Mouse (Mus musculus): ENCODE results near the gene Zfp948.

The Zfp948 gene

GRCm38 (mm10) chr17:21566728-21567349, at the start of gene Zfp948:
Gene Zfp948, plus strand, starts transcription at chr17:21567008.
- peak; percentile 57 for DNase-seq (ENCODE audit: low read depth, low spot score)

GRCm38 (mm10) chr17:21517130-21517671, 49.6 kb upstream of the Zfp948 start:
- DNase-seq (ENCODE audit: low read depth, low spot score), result no peak

DNA sequence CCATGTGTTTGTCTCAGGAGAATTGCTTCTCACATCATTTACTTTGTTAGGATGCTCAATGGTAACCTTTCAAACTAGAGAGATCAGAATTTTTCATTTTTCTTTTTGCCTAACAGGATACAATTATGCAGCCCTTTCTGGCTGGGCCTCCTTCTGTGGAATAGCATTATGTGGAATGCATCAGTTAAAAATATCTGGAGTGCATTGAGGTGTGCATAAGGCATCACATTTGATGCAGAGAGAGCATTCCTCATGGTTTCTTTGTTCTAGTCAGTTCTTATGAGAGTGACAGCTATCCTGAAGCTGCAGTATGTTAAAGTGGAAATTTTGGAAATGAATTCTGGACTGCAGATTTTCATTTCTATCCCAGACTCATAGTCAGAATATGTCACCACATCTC, 40.5 kb upstream of the Zfp948 start:
- no peak for DNase-seq (ENCODE audit: low read depth, low spot score)

- DNase-seq (ENCODE audit: low read depth, low spot score), result no peak
Observed at GRCm38 (mm10) chr17:21530645-21531330, 36.0 kb upstream of the Zfp948 start.

- DNase-seq (ENCODE audit: low read depth, low spot score), result no peak
Observed at GRCm38 (mm10) chr17:21531621-21532020, 35.2 kb upstream of the Zfp948 start.

DNA sequence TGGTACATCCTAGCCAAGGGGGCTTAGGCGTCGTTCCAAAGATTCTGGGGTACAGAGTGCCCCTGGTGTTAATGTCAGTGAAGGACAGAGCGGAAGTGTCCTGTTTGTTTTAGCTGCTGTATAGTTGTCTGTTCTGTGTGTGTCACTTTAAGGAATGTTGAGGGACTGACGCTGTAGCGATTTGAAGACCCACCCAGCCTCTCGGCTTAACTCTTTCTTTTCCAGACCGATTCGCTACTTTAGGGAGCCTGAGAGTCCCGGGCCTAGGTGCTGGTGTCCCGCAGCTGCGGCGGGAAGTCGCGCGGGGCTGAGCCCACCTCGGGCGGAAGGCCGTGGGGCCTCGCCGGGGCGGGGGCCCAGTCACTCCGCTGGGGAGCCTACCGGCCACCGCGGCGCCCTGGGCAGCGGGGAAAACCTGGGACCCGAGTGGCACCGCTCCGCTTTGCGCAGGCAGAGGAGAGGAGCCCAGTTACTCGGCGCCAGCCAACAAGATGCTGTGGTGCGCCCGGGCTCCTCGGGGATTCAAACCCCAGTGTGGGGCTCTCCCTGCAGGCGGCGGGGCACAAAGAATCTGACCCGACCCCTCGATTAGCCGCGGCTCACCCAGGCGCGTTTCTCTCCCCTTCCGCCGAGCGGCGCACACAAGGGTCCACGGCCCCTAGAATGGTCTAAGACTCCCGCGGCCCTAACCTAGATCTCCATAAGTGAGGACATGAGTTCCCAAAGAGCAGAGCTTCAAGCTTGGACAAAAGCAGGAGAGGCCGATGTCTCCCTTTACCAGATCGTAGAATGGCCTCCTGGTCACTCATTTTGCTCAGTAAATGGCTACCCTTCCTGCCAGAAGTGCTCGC, 34.5 kb upstream of the Zfp948 start:
- no peak for DNase-seq (ENCODE audit: low read depth, low spot score)

GRCm38 (mm10) chr17:21533961-21534360, 32.8 kb upstream of the Zfp948 start:
- DNase-seq (ENCODE audit: low read depth, low spot score), result no peak

- no peak for DNase-seq (ENCODE audit: low read depth, low spot score)
Observed at GRCm38 (mm10) chr17:21534460-21535095, 32.2 kb upstream of the Zfp948 start.

GRCm38 (mm10) chr17:21535096-21536001, 31.5 kb upstream of the Zfp948 start, which contains the start of gene Zfp52:
Gene Zfp52, plus strand, starts transcription at chr17:21535539.
- no peak for DNase-seq (ENCODE audit: low read depth, low spot score)

- DNase-seq (ENCODE audit: low read depth, low spot score), result no peak
Observed at GRCm38 (mm10) chr17:21536096-21536495, 30.7 kb upstream of the Zfp948 start.

- DNase-seq (ENCODE audit: low read depth, low spot score), result no peak
Observed at GRCm38 (mm10) chr17:21536676-21537075, 30.1 kb upstream of the Zfp948 start.

DNA sequence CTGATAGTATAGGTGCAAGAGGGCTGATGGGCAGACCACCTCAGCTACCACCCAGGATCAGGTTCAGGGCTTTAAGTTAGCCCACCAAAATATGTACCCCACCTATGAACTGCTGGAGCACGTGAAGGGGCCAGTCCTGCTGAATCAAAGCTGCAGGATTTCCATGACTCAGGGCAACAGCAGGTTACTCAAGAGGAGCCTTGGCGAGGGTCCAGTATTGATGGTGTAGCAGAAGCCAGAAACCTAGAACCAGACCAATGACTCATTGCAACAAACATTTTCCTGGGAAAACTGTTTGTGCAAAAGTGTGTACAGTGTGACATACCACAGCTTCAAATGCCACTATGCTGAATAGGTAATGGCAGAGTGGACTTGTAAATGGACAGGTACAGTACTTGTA, 9.0 kb upstream of the Zfp948 start:
- DNase-seq (ENCODE audit: low read depth, low spot score), result no peak

- DNase-seq (ENCODE audit: low read depth, low spot score), result peak; percentile 25
Observed at GRCm38 (mm10) chr17:21566220-21566619, 588 bp upstream of the Zfp948 start.

DNA sequence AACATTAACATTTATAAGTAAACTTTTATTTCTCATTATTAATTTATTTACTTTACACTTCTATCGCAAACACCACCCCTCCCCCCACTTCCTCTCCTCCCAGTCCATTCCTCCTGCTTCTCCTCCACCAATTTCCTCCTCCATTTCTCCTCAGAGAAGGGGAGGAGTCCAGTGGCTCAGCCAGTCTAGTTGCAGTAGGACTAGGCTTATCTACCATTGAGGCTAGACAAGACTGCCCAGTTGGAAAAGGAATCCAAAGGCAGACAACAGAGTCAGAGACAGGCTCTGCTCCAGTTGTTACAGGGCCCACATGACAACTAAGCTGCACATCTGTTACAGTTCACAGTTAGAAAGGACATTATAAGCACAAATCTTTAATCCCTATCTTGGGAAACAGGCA, 888 bp downstream of the Zfp948 start:
- DNase-seq (ENCODE audit: low read depth, low spot score), result no peak

DNA sequence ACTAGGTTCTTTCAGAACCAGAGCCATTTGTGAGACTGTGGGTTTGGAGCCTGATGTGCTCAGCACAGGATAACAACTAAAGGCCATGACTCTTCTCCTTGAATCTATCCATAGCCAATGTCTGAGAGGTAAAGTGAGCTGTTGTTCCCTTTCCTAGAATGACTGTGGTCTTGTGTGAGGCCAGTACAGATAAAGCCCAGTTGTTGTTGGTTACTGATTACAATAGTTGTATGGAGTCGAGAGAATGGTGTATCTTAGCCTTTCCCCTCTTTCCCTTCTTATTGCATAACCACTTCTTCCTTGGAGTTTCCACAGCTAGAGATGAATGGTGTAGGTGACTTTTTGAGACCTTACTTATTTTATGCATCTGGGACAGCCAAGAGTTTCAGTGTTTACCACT, 12.3 kb downstream of the Zfp948 start:
- DNase-seq (ENCODE audit: low read depth, low spot score), result no peak

DNA sequence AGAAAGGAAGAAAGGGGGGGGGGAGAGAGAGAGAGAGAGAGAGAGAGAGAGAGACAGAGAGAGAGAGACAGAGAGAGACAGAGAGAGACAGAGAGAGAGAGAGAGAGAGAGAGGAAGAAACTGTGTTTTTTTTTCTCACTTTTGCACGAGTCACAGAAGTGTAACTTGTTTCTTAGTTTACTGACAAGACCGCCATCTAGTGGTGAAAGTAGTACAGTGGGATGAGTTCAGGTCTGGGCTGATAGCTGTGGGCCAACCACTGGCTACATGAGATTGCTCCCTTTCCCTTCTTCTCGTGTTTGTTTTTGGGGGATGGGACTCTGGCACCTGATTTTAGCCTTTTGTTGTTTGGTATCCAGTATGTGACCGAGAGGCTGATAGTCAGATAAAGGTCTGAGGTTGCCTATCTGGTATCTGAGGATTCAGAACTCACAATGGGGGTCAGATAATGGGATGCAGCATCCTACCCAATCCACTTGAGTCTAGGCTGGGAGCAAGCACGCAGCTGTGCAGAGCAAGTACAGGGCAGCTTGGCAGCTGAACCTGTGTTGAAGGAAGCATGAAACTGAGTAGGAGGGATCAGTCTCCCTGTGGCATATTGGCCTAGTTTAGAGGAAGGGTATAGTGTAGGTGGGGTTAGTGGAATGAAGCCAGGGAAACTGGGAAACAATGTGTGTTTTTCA, 12.8 kb downstream of the Zfp948 start:
- DNase-seq (ENCODE audit: low read depth, low spot score), result peak; percentile 33

GRCm38 (mm10) chr17:21585521-21585920, 18.7 kb downstream of the Zfp948 start:
- no peak for DNase-seq (ENCODE audit: low read depth, low spot score)

GRCm38 (mm10) chr17:21616356-21616755, 49.5 kb downstream of the Zfp948 start:
- DNase-seq (ENCODE audit: low read depth, low spot score), result no peak

- DNase-seq (ENCODE audit: low read depth, low spot score), result no peak
Observed at GRCm38 (mm10) chr17:21617352-21617751, 50.5 kb downstream of the Zfp948 start.

GRCm38 (mm10) chr17:21623647-21624046, 56.8 kb downstream of the Zfp948 start:
- no peak for DNase-seq (ENCODE audit: low read depth, low spot score)

All from retina, adult 2 months (tissue).